Mouse (Mus musculus): Measurements from ENCODE around the gene Sash1.

The Sash1 gene

GRCm38 (mm10) chr10:8885630-8886527 is at the start of gene Sash1:
TSS of gene Sash1 (minus strand) at chr10:8886070.
- peak; percentile 86 for DNase-seq (ENCODE audit: low spot score)

- DNase-seq (ENCODE audit: low spot score) = no peak
Measured at GRCm38 (mm10) chr10:8935601-8936000, 49.7 kb upstream of the Sash1 start.

DNA sequence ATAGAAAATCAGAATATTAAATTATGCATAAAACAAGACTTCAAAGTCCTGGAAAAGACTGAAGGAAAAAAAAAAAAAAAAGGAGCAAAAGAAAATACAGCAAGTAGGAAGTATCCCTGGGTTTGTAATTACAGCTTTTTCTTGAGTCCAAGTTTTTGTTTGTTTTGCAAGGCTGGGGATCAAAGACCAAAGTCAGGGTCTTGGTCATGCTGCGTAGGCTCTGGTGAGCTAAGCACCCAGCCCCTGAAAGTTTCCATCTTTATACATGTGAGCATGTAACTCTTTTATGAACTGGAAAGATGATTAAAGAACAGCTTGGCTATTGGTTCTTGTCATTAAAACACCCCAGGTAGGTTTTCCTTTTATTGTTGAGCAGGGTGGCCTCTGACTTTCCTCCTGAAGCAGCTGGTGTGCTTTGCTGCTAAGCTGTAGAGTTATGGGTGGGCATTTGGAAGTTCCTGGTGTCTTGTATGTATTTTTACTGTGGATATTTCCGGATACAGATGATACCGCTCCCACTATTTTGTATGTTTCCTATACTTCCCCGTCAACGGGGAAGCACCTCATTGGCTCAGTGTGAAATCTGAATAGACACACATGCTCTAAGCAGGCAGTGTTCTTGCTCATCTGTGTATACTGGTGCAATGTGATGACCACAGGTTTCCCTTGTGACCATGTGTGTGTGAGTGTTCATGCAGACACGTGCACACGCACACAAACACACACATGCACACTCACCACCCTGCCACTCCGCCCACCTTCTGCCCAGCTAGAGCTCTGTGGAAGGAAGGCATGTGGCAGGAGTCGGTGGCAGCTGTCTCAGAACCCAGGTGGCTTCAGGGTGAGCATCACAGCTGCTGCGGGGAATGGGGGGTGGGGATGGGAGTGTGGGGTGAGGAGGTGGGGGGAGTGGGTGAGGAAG is 47.8 kb upstream of the Sash1 start:
- DNase-seq (ENCODE audit: low spot score) = no peak

- DNase-seq (ENCODE audit: low spot score) = no peak
Measured at GRCm38 (mm10) chr10:8931548-8932240, 45.8 kb upstream of the Sash1 start.

- DNase-seq (ENCODE audit: low spot score) = no peak
Measured at GRCm38 (mm10) chr10:8930672-8931071, 44.8 kb upstream of the Sash1 start.

DNA sequence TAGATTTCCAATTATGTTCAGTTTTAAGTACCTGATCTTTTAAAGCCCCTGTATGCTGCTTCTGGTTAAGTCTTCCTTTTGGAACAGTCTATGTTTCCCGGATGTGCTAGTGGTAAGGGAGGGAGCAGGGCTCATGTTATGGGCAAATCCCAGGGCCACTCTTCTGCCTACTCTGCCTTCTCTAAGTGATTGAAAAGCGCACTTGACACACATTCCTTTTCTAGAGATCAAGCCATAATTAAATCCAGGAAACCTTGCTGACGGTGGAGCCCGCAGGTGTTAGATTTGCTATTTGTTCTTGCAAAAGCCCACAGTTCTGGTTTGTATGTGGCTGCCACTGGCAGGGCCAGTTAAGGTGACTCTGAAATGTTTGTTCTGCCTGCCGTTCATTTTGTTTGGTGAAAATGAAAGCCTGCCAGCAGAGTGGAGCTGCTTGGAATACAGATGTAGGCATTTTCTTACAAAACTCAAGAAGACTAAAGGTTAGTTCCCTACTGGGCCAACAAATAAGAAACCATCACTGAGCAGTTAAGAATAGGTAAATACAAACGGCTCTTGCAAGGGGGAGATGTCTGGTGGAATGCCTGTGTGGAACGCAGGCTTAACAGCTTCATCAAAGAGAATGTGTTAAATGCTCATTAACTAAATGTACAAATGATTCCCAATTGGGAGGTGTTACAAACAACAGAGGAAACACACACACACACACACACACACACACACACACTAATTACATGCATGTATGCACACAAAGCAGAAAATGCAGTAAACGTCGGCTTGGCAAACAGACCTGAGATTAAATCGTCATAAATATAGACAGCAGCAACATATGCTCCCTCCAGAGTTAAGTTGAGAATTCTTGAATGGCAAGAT is 43.1 kb upstream of the Sash1 start:
- DNase-seq (ENCODE audit: low spot score) = no peak

DNA sequence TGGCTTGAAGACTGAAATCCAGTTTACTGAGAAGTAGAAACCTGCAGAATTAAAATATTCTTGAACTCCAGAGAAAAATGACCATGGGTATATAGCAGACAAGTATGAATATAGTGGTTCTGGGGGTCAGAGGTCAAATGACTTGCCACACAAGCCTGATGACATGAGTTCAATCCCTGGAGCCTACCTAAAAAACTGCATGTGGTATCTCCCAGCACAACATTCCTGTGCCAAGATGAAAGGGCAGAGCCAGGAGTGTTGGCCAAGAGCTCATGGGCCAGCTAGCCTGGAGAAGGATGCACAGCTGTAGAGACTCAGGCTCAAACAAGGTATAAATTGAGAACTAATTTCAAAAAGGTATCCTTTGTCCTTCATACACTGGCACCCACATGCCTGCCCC is 42.4 kb upstream of the Sash1 start:
- no peak for DNase-seq (ENCODE audit: low spot score)

DNA sequence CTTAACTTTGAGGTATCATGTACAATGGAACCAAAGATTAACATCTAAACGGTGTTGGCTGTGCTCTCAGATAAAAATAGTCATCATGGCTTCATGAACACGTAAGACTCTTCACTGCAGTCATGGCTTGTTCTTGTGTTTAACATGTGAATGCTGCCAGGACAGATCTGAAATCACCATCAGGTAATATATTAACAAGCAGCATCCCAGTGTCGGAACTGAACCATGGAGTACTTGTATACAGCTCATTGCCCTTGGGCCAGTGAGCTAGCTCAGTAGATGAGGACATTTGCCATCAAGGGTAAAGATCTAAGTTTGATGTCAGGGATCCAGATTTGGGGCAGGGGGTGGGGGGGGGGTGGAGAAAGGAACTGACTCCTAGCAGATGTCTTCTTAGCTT is 41.0 kb upstream of the Sash1 start:
- DNase-seq (ENCODE audit: low spot score) = no peak

DNA sequence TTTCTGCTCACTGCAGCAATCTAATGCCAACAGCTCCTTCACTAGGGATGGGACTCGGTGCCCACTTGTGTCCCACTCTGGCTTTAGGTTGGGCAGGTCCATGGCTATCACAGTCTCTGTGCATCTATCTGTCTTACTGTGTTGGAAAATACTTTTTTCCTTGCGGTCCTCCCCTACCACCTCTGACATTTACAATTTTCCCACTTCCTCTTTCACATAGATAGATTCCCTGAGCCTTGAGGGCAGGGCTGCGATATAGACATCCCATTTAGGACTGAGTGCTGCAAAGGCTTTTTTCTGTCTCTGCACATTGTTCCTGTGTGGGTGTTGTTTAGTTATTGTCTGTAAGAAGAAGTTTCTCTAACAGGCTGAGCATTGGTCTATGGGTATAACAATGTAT is 40.4 kb upstream of the Sash1 start:
- no peak for DNase-seq (ENCODE audit: low spot score)

DNA sequence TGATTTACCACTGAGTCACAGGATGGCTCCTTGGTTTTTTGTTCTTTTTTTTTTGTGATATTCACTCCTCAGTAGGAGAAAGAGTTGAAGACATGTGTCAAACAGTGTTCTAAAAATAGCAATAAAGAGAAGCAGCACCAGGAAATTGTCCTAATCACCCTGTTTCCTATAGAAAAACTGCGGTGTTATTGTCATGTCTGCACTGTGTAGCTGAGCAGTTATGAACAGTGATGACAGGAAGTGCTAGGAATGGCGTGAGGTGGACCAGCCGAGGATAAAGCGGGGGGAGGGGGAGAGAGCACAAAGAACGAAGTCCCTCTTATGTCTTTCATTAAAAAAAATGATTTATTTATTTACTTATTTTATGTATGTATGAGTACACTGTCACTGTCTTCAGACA is 39.4 kb upstream of the Sash1 start:
- no peak for DNase-seq (ENCODE audit: low spot score)

GRCm38 (mm10) chr10:8921098-8921693 is 35.3 kb upstream of the Sash1 start:
- DNase-seq (ENCODE audit: low spot score) = no peak

DNA sequence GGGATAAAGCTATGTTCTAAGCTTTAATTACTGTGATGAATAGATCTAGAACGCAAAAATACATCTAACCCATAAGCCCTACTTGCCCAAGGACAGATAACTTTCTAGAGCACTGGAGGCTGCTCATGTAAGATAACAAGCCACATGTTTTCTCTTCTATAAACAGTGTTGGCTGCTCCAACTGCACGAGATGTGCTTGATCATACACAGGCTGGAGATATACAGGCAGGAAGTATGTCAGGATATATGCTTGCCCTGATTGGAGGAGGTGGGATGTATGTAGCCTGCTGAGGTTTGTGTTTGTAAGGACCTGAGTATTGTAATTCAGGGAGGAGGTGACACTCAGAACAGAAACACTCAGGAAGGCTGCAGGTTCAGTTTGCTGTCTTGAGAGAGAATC is 31.9 kb upstream of the Sash1 start:
- no peak for DNase-seq (ENCODE audit: low spot score)

DNA sequence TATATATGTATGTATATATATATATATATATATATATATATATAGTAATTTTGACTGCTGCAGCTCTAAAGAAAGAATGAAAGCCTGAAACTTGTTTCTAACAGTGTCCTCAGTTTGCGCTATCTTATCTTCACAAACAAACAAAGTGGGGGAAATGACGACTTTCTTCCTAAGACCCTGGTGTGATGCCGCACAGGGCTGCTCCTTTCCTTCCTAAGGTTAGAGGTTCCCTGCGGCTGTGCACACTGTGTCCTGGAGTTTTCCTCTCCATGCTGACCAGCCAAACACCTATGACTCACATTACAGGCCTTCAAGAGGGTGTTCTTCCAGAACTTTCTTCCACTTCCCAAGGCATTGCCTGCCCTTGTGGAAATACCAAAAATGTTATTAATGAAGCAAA is 31.5 kb upstream of the Sash1 start:
- DNase-seq (ENCODE audit: low spot score) = no peak

DNA sequence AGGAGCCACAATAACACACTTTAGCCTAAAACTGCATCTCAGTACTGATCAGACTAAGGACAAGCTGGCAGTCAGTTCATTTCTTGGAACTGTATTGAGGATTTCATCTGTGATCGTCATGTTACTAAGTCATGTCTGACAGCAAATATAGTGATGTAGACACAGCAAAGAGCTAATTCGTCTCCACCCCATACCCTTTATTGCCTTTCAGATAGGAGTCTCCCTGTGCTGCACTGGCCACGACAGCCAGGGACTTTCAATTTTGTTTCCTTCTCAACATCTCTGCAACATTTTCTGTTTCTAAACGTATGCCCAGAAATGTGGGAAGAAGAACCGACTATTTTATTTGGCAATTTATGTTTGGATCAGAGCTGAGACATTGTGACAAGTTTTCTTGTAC is 29.9 kb upstream of the Sash1 start:
- no peak for DNase-seq (ENCODE audit: low spot score)

DNA sequence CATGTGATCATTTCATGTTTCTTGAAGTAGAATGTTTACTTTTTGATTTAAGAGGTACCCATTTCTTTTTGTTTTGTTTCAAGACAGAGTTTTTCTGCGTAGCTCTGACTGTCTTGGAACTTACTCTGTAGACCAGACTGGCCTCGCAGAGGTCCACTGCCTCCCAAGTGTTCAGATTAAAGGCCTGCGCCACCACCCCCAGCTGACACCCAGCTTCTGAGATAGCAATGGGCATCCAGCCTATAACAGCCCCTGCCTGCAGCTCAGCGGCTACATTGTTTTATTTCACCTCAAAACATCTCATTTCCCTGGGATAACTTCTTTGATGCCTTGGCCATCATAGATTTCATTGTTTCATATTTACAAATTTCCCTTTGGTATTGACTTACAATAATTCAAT is 28.0 kb upstream of the Sash1 start:
- DNase-seq (ENCODE audit: low spot score) = peak; percentile 54

DNA sequence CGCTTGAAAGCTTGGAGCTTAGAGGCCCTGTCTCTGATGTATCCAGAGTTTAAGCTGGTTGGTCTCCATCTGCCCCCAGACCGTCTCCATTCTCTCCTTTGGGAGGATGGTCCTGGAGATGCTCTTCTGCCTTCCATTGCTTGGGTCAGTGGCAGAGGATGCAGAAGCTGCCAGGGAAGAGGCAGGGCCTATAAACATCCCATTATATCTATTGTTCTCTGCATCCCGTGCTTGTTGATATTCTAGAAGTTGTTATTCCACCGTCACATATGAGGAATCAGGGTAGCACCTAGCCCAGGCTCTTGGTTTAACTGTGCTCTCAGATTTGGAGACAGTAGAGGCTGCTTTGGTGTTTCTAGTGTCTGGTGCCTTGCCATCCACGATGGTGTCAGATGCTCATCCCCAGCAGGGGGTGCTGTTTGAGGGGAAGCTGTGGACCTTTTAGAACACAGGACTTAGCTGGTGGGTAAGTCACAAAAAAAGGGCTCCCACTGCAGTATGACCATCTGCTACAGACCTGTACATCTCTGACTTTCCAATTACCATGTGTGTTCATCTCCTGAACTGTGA is 26.9 kb upstream of the Sash1 start:
- DNase-seq (ENCODE audit: low spot score) = peak; percentile 55

- DNase-seq (ENCODE audit: low spot score) = no peak
Measured at GRCm38 (mm10) chr10:8912213-8912612, 26.3 kb upstream of the Sash1 start.

- no peak for DNase-seq (ENCODE audit: low spot score)
Measured at GRCm38 (mm10) chr10:8910237-8910990, 24.5 kb upstream of the Sash1 start.

DNA sequence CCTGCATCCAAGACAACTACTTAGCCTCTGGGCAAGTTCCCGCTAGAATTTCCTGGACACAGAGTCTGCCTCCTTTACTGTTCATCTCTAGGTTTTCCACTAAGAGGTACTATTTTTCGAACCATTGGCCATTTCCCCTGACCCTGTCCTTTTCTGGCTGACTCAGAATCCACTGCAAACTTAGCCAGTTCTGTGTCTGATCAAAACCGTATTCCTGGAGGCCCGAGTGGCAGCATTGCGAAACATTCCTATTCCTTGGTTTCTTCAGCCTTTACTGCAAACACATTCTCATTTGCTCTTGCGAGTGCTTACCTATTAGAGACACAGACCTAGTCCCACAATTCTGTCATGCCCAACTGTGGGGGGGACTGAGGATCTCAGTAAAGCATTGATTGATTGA is 17.2 kb upstream of the Sash1 start:
- DNase-seq (ENCODE audit: low spot score) = no peak

DNA sequence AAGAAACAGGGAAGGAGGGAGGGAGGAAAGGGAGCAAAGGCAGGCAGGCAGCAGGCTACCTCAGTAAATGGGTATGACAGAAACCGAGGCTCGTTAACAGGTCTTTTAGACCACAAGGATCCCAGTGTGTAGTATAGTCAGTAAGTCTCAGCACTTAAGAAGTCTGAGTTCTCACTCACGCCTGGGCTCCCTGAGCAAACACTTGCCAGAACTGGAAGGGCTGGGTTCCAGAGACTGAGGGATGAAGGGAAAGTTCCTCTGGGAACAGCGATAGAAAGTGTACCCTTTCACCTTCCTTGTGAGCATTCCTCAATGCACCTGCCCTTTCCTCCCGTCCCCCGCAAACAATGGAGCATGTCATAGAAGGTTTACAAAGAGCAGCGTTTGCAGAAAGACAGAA is 16.5 kb upstream of the Sash1 start:
- no peak for DNase-seq (ENCODE audit: low spot score)
